Comparison of ENCODE assay signal across 9 mouse cellular contexts in the genomic region with DNA sequence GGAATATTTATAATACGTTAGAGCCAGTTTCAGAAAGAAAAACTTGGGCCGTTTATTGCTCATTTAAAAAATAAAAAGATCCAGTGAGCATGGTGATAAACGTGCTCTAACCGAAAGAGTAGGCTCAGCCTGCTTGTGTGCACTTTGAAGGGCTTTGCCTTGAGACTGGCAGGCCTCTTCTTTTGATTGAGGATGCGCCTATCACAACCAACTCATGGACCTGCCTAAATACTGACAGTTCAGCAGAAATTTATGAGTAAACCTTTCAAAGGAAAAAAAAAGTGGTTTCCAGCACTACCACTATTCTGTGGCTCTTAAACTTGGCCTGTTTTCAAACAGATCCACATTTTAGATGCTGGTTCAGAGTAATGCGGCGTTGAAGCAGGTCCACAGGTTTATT. TPM values are rescaled to one million over a fixed set of nuclear protein-coding genes. Genes with fewer than 3 reads are reported as not detected.
DNase-seq lines count a peak whose midpoint lies in the region; ATAC-seq and TF ChIP-seq lines count a peak whose summit lies in the region.
"Had no signal": no experiment of that assay in that cellular context is flagged by ENCODE, and none has a peak within 500 bp of the region (broad histone marks: within the 10 kb centered on the region; RNA-seq: fewer than 3 reads in every experiment).

No protein-coding gene starts in this region.

- H3K9me3 ChIP-seq in intestine, postnatal 0 days (ENCODE audit: control insufficient read depth) = no peaks in the 10 kb centered on the region
- H3K9me3 ChIP-seq in stomach, postnatal 0 days (ENCODE audit: control insufficient read depth, low read length) = no peaks in the 10 kb centered on the region

- peak overlapping the region; percentile 95 for H3K4me2 ChIP-seq in intestine, postnatal 0 days (replicated peaks; ENCODE audit: low read depth)
- peak overlapping the region; percentile 88 for H3K4me2 ChIP-seq in stomach, postnatal 0 days (replicated peaks; ENCODE audit: low read depth)

- peaks cover 27% of the 10 kb centered on the region for H3K27me3 ChIP-seq in spleen, adult 2 months (ENCODE audit: control insufficient read depth, insufficient read depth, low read length)
- H3K27me3 ChIP-seq in intestine, postnatal 0 days (replicated peaks; ENCODE audit: control insufficient read depth, insufficient read depth, low read length) = no peaks in the 10 kb centered on the region; the same call in 1 of the 2 replicates
- no peaks in the 10 kb centered on the region for H3K27me3 ChIP-seq in stomach, postnatal 0 days (ENCODE audit: control insufficient read depth, insufficient read depth, low read length)

- H3K9ac ChIP-seq in intestine, postnatal 0 days (ENCODE audit: low read depth, low read length) = no peak overlapping the region
- peak overlapping the region; percentile 99; the same call in 1 of the 2 replicates for H3K9ac ChIP-seq in stomach, postnatal 0 days (ENCODE audit: low read length)

- TF ChIP-seq CTCF in spleen, adult 2 months (IDR thresholded peaks at IDR 0.05; ENCODE audit: extremely low read depth, insufficient read depth, insufficient read length, insufficient replicate concordance) = no peak
- no peak for TF ChIP-seq CTCF in intestine, postnatal 0 days (IDR thresholded peaks at IDR 0.05; ENCODE audit: low read depth)
- TF ChIP-seq CTCF in stomach, postnatal 0 days (IDR thresholded peaks at IDR 0.05; ENCODE audit: low read depth) = no peak

- no peak for TF ChIP-seq EP300 in stomach, postnatal 0 days (optimal IDR thresholded peaks at IDR 0.05)

- H3K27ac ChIP-seq in spleen, adult 2 months (ENCODE audit: insufficient read depth, low read length) = 0 out of 2 replicates have a peak overlapping the region, but pooled peaks have one; percentile 15
- H3K27ac ChIP-seq in intestine, postnatal 0 days (ENCODE audit: low read depth, low read length) = no peak overlapping the region
- H3K27ac ChIP-seq in stomach, postnatal 0 days (replicated peaks) = peak overlapping the region; percentile 96; the same call in 1 of the 2 replicates

- peak; percentile 40 to 61 for DNase-seq in cerebellum, postnatal 10 days
- no peak for DNase-seq in spleen, adult 2 months (ENCODE audit: low read depth in 1 of 2, low spot score in 2 of 2)
- DNase-seq in spleen, postnatal 14 days (ENCODE audit: low spot score in 2 of 2) = no peak
- no peak for DNase-seq in stomach, postnatal 0 days (ENCODE audit: low spot score)
- no peak for DNase-seq in ovary, postnatal 14 days (ENCODE audit: low spot score)
- DNase-seq in gastrocnemius, adult 8-10 months (ENCODE audit: low spot score in 2 of 2) = no peak

- no peak for TF ChIP-seq POLR2A in spleen, adult 2 months (IDR thresholded peaks at IDR 0.05; ENCODE audit: low read depth, low read length)

- H3K36me3 ChIP-seq in spleen, adult 2 months (ENCODE audit: control insufficient read depth, insufficient read depth, low read length) = no peaks in the 10 kb centered on the region
- H3K36me3 ChIP-seq in intestine, postnatal 0 days (ENCODE audit: control insufficient read depth, insufficient read depth) = peaks cover 15% of the 10 kb centered on the region
- H3K36me3 ChIP-seq in stomach, postnatal 0 days (ENCODE audit: control insufficient read depth, insufficient read depth, low read length) = peaks cover 6% of the 10 kb centered on the region; the same call in 1 of the 2 replicates

- H3K4me1 ChIP-seq in spleen, adult 2 months (ENCODE audit: control insufficient read depth, insufficient read depth, insufficient read length) = peaks cover 2% of the 10 kb centered on the region
- 0 out of 2 replicates have a peak, but pooled peaks cover 1% of the 10 kb centered on the region for H3K4me1 ChIP-seq in intestine, postnatal 0 days (replicated peaks; ENCODE audit: control insufficient read depth, insufficient read depth, low read length)
- H3K4me1 ChIP-seq in stomach, postnatal 0 days (replicated peaks; ENCODE audit: control insufficient read depth, insufficient read depth) = no peaks in the 10 kb centered on the region

- ATAC-seq in cerebellum, adult (ENCODE audit: insufficient number of reproducible peaks, low FRiP score, low TSS enrichment) = no peak
- no peak for ATAC-seq in intestine, postnatal 0 days
- no peak for ATAC-seq in stomach, postnatal 0 days (ENCODE audit: low FRiP score, low TSS enrichment)

- no peak overlapping the region for H3K4me3 ChIP-seq in spleen, adult 2 months (ENCODE audit: extremely low read depth, insufficient read depth, insufficient read length)
- peak overlapping the region; percentile 94; the same call in 1 of the 2 replicates for H3K4me3 ChIP-seq in intestine, postnatal 0 days (ENCODE audit: low read depth, low read length)
- peak overlapping the region; percentile 96 for H3K4me3 ChIP-seq in stomach, postnatal 0 days (ENCODE audit: low read depth, low read length)

- 82% methylated on average over 7 of the region's 7 CpGs for WGBS in spleen, adult 2 months
- whole genome bisulfite sequencing in intestine, postnatal 0 days = 58% methylated on average over 7 of the region's 7 CpGs
- 50% methylated on average over 7 of the region's 7 CpGs for WGBS in stomach, postnatal 0 days

RNA-seq across cellular contexts. Expression of gene E130114P18Rik, which starts 2.1 kb away (rescaled TPM):
- not detected in 2 replicates for polyA plus RNA-seq in spleen, adult 2 months (2012; rRNA removed)
- 1.3 and 1.6 TPM in 2 replicates for polyA plus RNA-seq in intestine, postnatal 0 days (2015; fragmentation: Nextera tagmentation; extraction: Ambion mirVana)
- 1.2 and 1.9 TPM in 2 replicates for polyA plus RNA-seq in stomach, postnatal 0 days (2015; fragmentation: Nextera tagmentation; extraction: Ambion mirVana)
- not detected for total RNA-seq in gastrocnemius, adult 8-10 months (2022)
- polyA plus RNA-seq: large intestine, adult 2 months had no signal

RNA-seq across cellular contexts. Expression of gene Nfia, which starts 7.5 kb away (rescaled TPM):
- 10.3 and 13.2 TPM in 2 replicates for polyA plus RNA-seq in spleen, adult 2 months (2012; rRNA removed)
- polyA plus RNA-seq in intestine, postnatal 0 days (2015; fragmentation: Nextera tagmentation; extraction: Ambion mirVana) = 15.9 and 18.4 TPM in 2 replicates
- 24.7 and 26.0 TPM in 2 replicates for polyA plus RNA-seq in stomach, postnatal 0 days (2015; fragmentation: Nextera tagmentation; extraction: Ambion mirVana)
- total RNA-seq in gastrocnemius, adult 8-10 months (2022) = 10 to 100 TPM; 53.6 to 64.5 (median 57.1) TPM

Comparison
In these comparisons a context has a peak if more than half of its experiments do, and no peak if none do; other contexts are left out.
1. DNase-seq: peak in cerebellum, postnatal 10 days (2 of 2); none in spleen, adult 2 months (0 of 2), spleen, postnatal 14 days (0 of 2), stomach, postnatal 0 days (single experiment), ovary, postnatal 14 days (single experiment) and gastrocnemius, adult 8-10 months (0 of 2).